Mouse (Mus musculus): ENCODE measurements around the gene Rp2. TPM values are rescaled to one million over a fixed set of nuclear protein-coding genes. Genes with fewer than 3 reads are reported as not detected.

The Rp2 gene
- polyA plus RNA-seq, 1 experiment from 2014 or later = 18.2 TPM

Other genes with a start within 250 kb of the Rp2 start
- gene Slc9a7, start 72.7 kb upstream of the Rp2 start, polyA plus RNA-seq (2016; fragmentation: Nextera tagmentation; extraction: Ambion mirVana) = 0.50 and 0.76 TPM in 2 replicates
- 12.3 and 14.3 TPM in 2 replicates for gene Jade3, start 61.2 kb downstream of the Rp2 start, polyA plus RNA-seq (2016; fragmentation: Nextera tagmentation; extraction: Ambion mirVana)
- gene Rgn, start 185.3 kb downstream of the Rp2 start, polyA plus RNA-seq (2016; fragmentation: Nextera tagmentation; extraction: Ambion mirVana) = 0.17 and 0.45 TPM in 2 replicates